ENCODE assay signal across 9 mouse cellular contexts in genomic region chr16:34440019-34440615, GRCm38 (mm10).
DNase-seq lines count a peak whose midpoint lies in the region; ATAC-seq and TF ChIP-seq lines count a peak whose summit lies in the region.
"Had no signal": no experiment of that assay in that cellular context is flagged by ENCODE, and none has a peak within 500 bp of the region (broad histone marks: within the 10 kb centered on the region; RNA-seq: fewer than 3 reads in every experiment).

No protein-coding gene starts in this region.

- no peak overlapping the region for H3K9ac ChIP-seq in kidney, embryonic 14.5 days (ENCODE audit: low read depth, low read length)

- H3K4me3 ChIP-seq in kidney, embryonic 14.5 days (ENCODE audit: low read length) = no peak overlapping the region
- H3K4me3 ChIP-seq in kidney, adult 2 months (ENCODE audit: insufficient read depth, low read depth, low read length) = no peak overlapping the region

- no peak for TF ChIP-seq CTCF in kidney, adult 2 months (conservative IDR thresholded peaks at IDR 0.05; ENCODE audit: insufficient read depth, insufficient read length, low read depth, low read length)

- ATAC-seq in kidney, embryonic 14.5 days (ENCODE audit: low FRiP score, low TSS enrichment) = no peak
- peak; percentile 86 for ATAC-seq in frontal cortex, adult (ENCODE audit: low TSS enrichment)

- WGBS in kidney, embryonic 14.5 days = 88% methylated on average over 8 of the region's 8 CpGs
- WGBS in kidney, adult 2 months = 85% methylated on average over 8 of the region's 8 CpGs

- H3K36me3 ChIP-seq in kidney, embryonic 14.5 days (ENCODE audit: control insufficient read depth, insufficient read depth, low read length) = no peaks in the 10 kb centered on the region
- H3K36me3 ChIP-seq in kidney, adult 2 months (ENCODE audit: control insufficient read depth, insufficient read depth, low read length) = no peaks in the 10 kb centered on the region

- H3K9me3 ChIP-seq in kidney, embryonic 14.5 days (ENCODE audit: control insufficient read depth, low read length) = no peaks in the 10 kb centered on the region

- DNase-seq in kidney, adult 2 months = no peak
- DNase-seq in adipocyte (ENCODE audit: low spot score) = peak; percentile 25
- peak; percentile 54 to 91 for DNase-seq in left cerebral cortex, postnatal 25 days (ENCODE audit: low spot score in 2 of 2)
- no peak for DNase-seq in embryo, embryonic 11 days
- no peak for DNase-seq in cerebellum, adult 9-10 months
- no peak for DNase-seq in spleen, postnatal 10 days (ENCODE audit: low spot score in 2 of 2)

- H3K4me2 ChIP-seq in kidney, embryonic 14.5 days (replicated peaks; ENCODE audit: low read depth, low read length) = no peak overlapping the region

- H3K4me1 ChIP-seq in kidney, embryonic 14.5 days (ENCODE audit: control insufficient read depth, insufficient read depth, low read length) = peaks cover 21% of the 10 kb centered on the region
- H3K4me1 ChIP-seq in kidney, adult 2 months (ENCODE audit: control insufficient read depth, insufficient read depth, low read length) = 0 out of 2 replicates have a peak, but pooled peaks cover 4% of the 10 kb centered on the region

- H3K27ac ChIP-seq in kidney, embryonic 14.5 days (ENCODE audit: low read depth, low read length) = peak overlapping the region; percentile 53; the same call in 1 of the 2 replicates
- no peak overlapping the region for H3K27ac ChIP-seq in kidney, adult 2 months (ENCODE audit: insufficient read depth, low read depth, low read length)

- TF ChIP-seq POLR2A in kidney, adult 2 months (IDR thresholded peaks at IDR 0.05; ENCODE audit: low read depth, low read length) = no peak

- intact Hi-C loops in left cerebral cortex, postnatal 25 days (cut with DNase I) = loop anchor here (1.0 kb wide), 1 partner anchor 51 kb away; no protein-coding TSS in a partner anchor

- no peaks in the 10 kb centered on the region for H3K27me3 ChIP-seq in kidney, embryonic 14.5 days (ENCODE audit: control insufficient read depth, insufficient read depth, low read length)
- H3K27me3 ChIP-seq in kidney, adult 2 months (replicated peaks; ENCODE audit: control insufficient read depth, insufficient read depth, low read length) = no peaks in the 10 kb centered on the region
- H3K27me3 ChIP-seq: Patski had no signal

Comparison
In these comparisons a context has a peak if more than half of its experiments do, and no peak if none do; other contexts are left out.
1. DNase-seq: peak in adipocyte (single experiment) and left cerebral cortex, postnatal 25 days (2 of 2); none in kidney, adult 2 months (single experiment), embryo, embryonic 11 days (single experiment), cerebellum, adult 9-10 months (single experiment) and spleen, postnatal 10 days (0 of 2).